Mouse (Mus musculus) left cerebral cortex, adult 11 months (tissue): ENCODE results near the gene Snrpb2.

Experiments used
- DNase-seq: peaks from one replicate; pipeline ENCODE4 v3.0.0; 2022; ENCODE audit warnings: low spot score

Gene Snrpb2

DNA sequence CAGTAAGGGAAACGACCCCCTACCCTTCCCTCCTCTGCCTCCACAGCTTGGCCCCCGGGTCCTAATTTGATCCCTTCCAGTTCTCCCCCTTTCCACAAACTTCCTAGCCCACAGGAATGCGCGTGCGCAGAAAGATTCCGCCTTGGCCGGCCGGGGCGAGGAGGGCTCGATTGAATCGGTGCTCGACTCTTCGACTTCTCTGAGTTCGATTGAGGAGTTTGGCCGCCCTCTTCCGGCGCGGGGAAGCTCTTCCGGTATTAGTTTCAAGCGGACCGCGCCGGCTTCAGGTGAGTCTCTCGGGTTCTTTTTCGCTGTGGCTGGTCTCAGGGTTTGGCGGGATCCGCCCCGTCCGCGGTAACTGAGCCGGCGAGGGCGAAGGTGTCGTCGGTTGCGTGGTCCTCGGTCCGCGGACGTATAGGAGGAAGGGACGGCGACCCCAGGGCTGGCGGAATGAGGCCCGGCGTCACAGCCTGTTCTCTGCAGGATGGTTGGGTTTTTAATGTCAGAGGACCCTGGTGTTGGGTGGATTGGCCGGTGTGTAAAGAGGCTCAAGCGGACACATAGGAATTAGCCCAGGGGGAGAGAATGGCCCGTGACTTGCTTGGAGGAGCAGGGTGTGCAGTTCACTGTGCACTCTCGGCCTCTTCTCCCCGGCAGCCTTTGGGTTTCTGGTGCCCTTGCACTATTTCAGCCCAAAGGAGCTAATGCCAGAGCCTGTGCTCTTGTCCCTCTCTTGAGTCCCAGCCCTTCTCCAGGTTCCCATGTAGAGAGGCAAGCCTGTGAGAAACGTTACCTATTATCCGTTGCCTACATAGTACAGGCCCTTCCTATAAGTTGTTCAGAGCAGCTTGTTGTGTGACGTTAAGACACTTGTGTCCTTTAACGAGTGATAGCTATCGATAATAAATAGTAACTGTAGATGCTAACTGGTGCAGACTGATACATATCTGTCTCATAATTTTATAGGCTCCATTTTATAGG is at the start of gene Snrpb2:
Gene Snrpb2 (plus strand): TSS at position 228 of the 981 bp plus-strand sequence.
- DNase-seq: peak; percentile 68

DNA sequence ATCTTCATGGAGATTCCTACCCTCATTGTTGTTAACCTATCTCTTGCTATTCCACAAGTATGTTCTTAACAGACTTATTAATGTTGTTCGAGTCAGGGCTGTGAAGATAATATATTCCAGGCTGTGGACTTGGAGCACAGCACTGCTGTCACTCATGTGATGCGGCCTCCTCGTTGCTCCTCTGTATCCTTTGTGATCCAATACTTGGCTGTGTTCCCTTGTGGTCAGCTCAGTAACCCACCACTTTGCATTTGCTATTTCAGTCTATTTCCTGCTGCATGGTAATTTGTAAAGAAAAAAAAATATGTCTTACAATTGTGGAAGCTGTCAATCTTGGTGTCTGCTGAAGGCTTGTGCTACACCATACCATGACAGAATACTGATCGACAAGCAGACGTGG is 49.8 kb upstream of the Snrpb2 start:
- no peak for DNase-seq

DNA sequence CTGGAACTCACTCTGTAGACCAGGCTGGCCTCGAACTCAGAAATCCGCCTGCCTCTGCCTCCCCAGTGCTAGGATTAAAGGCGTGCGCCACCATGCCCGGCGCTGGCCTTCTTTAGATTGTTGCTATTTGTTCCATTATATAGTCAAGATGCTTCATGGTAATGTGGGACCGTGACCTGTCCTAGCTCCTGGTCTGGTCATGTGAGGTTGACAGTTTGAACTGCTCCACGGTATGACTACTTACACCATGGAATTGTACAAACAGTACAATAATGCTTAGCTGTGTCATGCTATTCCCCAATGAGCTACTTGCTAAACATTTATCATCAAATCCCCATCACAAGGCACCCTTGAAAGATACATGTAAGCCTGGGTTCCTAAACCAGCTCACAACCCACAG is 44.8 kb upstream of the Snrpb2 start:
- DNase-seq: no peak

DNA sequence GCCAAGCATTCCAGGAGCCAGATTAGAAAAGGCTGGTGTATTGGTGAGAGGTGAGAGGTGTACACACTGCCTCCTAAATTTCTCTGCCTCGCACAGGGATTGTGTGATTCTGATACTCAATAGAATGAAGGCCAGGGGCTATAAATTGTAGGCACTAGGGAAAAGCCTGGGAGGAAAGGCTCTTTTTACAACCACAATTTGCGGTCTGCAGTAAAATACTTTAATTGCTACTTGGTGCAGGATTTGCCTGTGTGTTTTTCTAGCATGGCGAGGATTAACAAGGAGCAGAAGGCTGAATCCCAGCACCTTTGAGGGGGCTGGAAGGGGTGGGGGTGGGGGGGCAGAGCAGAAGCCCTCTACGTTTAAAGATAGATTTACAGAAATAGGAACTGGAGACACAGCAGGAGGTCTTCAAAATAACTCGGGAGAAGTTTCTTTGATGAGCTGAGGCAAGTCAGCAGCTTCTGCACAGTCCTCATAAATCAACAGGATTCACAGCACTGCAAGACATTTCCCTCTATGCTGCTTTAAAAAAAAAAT is 44.2 kb upstream of the Snrpb2 start:
- DNase-seq: no peak

GRCm38 (mm10) chr2:143019727-143020126 is 43.1 kb upstream of the Snrpb2 start:
- no peak for DNase-seq

GRCm38 (mm10) chr2:143023331-143023730 is 39.5 kb upstream of the Snrpb2 start:
- DNase-seq: no peak

DNA sequence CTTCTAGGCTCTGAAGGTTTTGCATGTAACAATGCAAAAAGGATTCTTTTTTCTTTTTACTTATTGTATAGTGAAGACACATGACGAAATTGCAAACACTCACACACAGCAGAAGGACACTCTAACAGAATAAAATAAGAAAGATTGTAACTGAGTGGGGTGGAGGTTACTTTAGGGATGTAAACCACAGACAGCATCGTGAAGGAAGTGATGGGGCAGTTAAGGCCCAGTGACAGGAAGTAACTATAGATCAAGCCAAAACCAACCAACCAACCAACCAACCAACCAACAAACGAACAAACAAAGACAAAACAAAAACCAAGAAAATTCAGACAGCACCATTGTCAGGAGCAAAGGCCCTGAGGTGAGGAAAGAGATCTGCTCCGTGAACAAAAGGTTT is 38.6 kb upstream of the Snrpb2 start:
- DNase-seq: no peak

GRCm38 (mm10) chr2:143031283-143031682 is 31.6 kb upstream of the Snrpb2 start:
- no peak for DNase-seq

DNA sequence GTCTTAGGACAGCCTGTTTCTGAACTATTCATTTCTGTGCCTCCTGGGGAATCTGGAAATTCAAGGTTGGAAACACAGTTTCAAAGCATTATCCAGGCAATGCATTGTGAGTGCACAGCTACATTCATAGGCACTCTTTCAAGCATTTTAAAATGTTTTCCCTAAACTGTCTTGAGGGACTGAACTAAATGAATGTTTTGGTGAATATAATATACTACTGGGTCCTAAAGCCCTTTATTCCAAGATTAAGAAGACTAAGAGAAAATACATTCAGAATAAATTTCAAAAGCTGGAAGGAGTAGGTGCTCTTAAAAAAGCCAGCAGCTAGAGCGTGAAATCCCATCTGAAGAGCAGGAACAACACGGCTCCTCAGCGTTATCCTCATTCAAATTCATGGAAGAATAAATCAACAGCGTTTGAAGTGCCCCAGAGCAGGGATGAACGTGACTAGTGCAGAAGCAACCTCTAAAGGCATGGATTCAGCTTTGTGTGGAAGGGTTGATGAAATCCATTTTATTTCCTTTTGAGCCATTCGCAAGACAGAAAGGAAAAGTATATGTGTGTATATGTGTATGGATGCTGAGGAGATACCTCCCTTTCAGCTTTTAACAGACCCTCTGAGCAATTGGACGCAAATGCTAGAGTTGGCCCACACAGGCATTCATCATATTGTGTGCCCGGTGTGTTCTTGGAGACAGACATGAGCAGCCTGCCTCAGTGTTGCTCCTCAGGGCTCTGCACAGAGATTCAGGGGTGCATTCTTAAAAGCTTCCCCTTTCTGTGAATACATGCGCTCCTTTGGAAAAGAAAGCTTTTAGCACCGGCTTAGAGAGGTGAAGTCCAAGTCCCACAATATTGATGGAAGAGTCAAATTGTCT is 30.2 kb upstream of the Snrpb2 start:
- no peak for DNase-seq

- DNase-seq: no peak
These were observed 28.3 kb upstream of the Snrpb2 start for GRCm38 (mm10) chr2:143034350-143035085.

- no peak for DNase-seq
These were observed 27.7 kb upstream of the Snrpb2 start for GRCm38 (mm10) chr2:143035086-143035593.

- DNase-seq: no peak
These were observed 21.2 kb upstream of the Snrpb2 start for GRCm38 (mm10) chr2:143041596-143041995.

DNA sequence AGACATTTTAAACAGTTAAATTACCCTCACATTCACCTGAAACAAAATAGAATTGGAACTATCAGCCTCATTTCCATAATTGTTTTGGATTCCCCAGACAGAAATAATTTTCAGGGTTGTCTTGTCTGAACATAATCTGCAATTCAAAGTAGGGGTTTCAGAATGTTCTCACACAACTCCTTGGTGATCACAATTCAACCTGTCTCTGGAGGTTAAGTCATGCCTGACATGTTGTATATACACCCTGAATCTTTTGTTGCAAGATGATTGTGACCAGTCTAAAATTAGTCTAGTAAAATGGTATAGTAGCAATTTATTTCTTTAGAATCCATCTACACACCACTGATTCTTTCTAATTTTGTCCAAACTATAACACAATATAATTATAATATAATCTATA is 7.6 kb upstream of the Snrpb2 start:
- no peak for DNase-seq

DNA sequence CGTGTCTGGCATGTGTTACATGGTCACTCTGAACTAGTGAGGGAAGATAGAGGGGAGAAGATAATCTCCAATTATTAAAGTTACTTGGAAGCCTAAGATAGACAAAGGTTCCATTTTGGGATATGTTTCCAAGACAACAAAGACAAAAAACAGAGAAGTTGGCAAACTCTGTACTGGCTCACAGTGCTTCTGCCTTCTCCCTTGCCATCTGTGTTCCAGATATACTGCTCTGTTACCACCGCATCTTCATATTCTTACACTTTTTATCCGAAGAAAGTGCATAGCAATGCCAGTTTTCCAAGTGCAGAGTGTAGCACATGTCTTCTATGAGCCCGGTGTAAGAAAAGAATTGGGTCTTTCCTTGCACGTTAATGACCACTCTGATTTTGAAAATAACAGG is 6.1 kb upstream of the Snrpb2 start:
- peak; percentile 52 for DNase-seq

- DNase-seq: no peak
These were observed 417 bp upstream of the Snrpb2 start for GRCm38 (mm10) chr2:143062432-143062811.

DNA sequence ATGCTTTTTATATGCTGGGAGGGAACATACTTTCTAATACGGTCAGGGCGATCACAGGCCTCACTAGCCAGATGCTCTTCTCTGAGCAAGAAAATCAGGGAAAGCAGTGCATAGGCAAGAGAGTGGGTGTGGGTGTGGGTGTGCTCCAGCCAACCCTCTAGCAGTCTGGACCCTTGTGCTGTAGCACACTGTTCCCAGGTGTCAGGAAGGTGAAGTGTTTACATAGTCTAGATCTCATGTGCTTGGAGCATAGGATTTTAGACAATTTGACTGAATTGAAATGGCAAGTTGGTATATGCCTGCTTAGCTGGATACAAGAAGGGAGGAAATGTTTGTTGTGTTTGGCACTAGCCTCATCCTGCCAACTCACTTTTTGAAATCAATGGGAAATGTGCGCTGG is 3.1 kb downstream of the Snrpb2 start:
- DNase-seq: no peak

- no peak for DNase-seq
These were observed 15.5 kb downstream of the Snrpb2 start, which contains the start of gene Otor for GRCm38 (mm10) chr2:143078198-143078851. TSS of gene Otor (plus strand) at chr2:143078473.

GRCm38 (mm10) chr2:143081693-143082092 is 18.9 kb downstream of the Snrpb2 start:
- DNase-seq: no peak

GRCm38 (mm10) chr2:143084852-143085397 is 22.1 kb downstream of the Snrpb2 start:
- no peak for DNase-seq

GRCm38 (mm10) chr2:143089866-143090265 is 27.0 kb downstream of the Snrpb2 start:
- no peak for DNase-seq

- peak; percentile 67 for DNase-seq
These were observed 30.9 kb downstream of the Snrpb2 start for GRCm38 (mm10) chr2:143093726-143094125.
